In genomic region chr1:79616492-79616891, GRCm38 (mm10) we compare ENCODE assay signal across 26 mouse cellular contexts. TPM values are rescaled to one million over a fixed set of nuclear protein-coding genes. Genes with fewer than 3 reads are reported as not detected.
DNase-seq lines count a peak whose midpoint lies in the region; ATAC-seq and TF ChIP-seq lines count a peak whose summit lies in the region.
"Had no signal": no experiment of that assay in that cellular context is flagged by ENCODE, and none has a peak within 500 bp of the region (broad histone marks: within the 10 kb centered on the region; RNA-seq: fewer than 3 reads in every experiment).

No protein-coding gene starts in this region.

- DNase-seq in kidney, adult 2 months, result peak; percentile 27
- DNase-seq in spleen, postnatal 36 days (ENCODE audit: low spot score in 2 of 2), result peak; percentile 29 to 40
- DNase-seq in spleen, adult 18-20 months, result no peak
- no peak for DNase-seq in CH12.LX (ENCODE audit: extremely low read depth)
- peak; percentile 46 for DNase-seq in splenic B cell, adult 2 months (ENCODE audit: low read depth, low spot score)
- no peak for DNase-seq in thymus, postnatal 25 days
- DNase-seq: adrenal gland, adult 8-10 months; adrenal gland, postnatal 25 days; cerebellum, adult 11-12 months; cerebellum, adult 8-10 months; cerebellum, postnatal 10 days; cerebellum, postnatal 36 days; gastrocnemius, postnatal 10 days; gastrocnemius, postnatal 36 days; heart, postnatal 10 days; heart, postnatal 36 days had no signal

- H3K79me2 ChIP-seq in CH12.LX (replicated peaks; ENCODE audit: control insufficient read depth, extremely low read depth, insufficient read depth, poor library complexity, severe bottlenecking), result no peaks in the 10 kb centered on the region

- H3K9ac ChIP-seq in kidney, embryonic 14.5 days (ENCODE audit: low read depth, low read length), result no peak overlapping the region
- no peak overlapping the region for H3K9ac ChIP-seq in CH12.LX (ENCODE audit: insufficient read depth, low read depth)
- H3K9ac ChIP-seq: heart, embryonic 12.5 days; heart, embryonic 15.5 days; hindbrain, embryonic 13.5 days had no signal

- TF ChIP-seq EP300 in CH12.LX (IDR thresholded peaks at IDR 0.05; ENCODE audit: low read length), result no peak

- H3K4me2 ChIP-seq in kidney, embryonic 14.5 days (replicated peaks; ENCODE audit: low read depth, low read length), result no peak overlapping the region
- no peak overlapping the region for H3K4me2 ChIP-seq in CH12.LX (ENCODE audit: insufficient read depth, low read depth, poor library complexity, severe bottlenecking)
- H3K4me2 ChIP-seq: heart, embryonic 12.5 days; heart, embryonic 15.5 days; hindbrain, embryonic 13.5 days had no signal

- no peak overlapping the region for H3K4me3 ChIP-seq in kidney, adult 2 months (ENCODE audit: insufficient read depth, low read depth, low read length)
- no peak overlapping the region for H3K4me3 ChIP-seq in kidney, embryonic 14.5 days (ENCODE audit: low read length)
- no peak overlapping the region for H3K4me3 ChIP-seq in CH12.LX (replicated peaks in 1 of 3; ENCODE audit: low read depth in 2 of 3, low read length in 2 of 3, poor library complexity in 1 of 3)
- H3K4me3 ChIP-seq: heart, embryonic 12.5 days; heart, embryonic 15.5 days; hindbrain, embryonic 10.5 days; hindbrain, embryonic 13.5 days had no signal

- no peak for ATAC-seq in kidney, embryonic 14.5 days (ENCODE audit: low FRiP score, low TSS enrichment)
- no peak for ATAC-seq in inflammation-experienced regulatory T-cells, adult 6 months
- ATAC-seq: activated CD4-positive, CD25-positive, alpha-beta regulatory T cell, adult 4 months; forebrain, embryonic 16.5 days; hindbrain, embryonic 16.5 days had no signal

- no peak for TF ChIP-seq POLR2A in kidney, adult 2 months (IDR thresholded peaks at IDR 0.05; ENCODE audit: low read depth, low read length)
- TF ChIP-seq POLR2A in CH12.LX (IDR thresholded peaks at IDR 0.05; ENCODE audit: low read depth, low read length), result no peak

- no peaks in the 10 kb centered on the region; the same call in 1 of the 2 replicates for H3K4me1 ChIP-seq in kidney, adult 2 months (ENCODE audit: control insufficient read depth, insufficient read depth, low read length)
- no peaks in the 10 kb centered on the region for H3K4me1 ChIP-seq in kidney, embryonic 14.5 days (ENCODE audit: control insufficient read depth, insufficient read depth, low read length)
- peaks cover 0 to 27% of the 10 kb centered on the region in 2 experiments; a peak in 2 of 4 replicates for H3K4me1 ChIP-seq in CH12.LX (ENCODE audit: control insufficient read depth in 1 of 2, insufficient read depth in 2 of 2)
- H3K4me1 ChIP-seq: heart, embryonic 12.5 days; heart, embryonic 15.5 days; hindbrain, embryonic 10.5 days; hindbrain, embryonic 13.5 days had no signal

- dilution Hi-C loops in CH12.LX (cut with MboI; ENCODE audit: extremely low pct_ligation_motif_present, extremely low pct_unique_long_range_greater_than_20kb, low sequenced_read_pairs), result no loop called here

- TF ChIP-seq CTCF in kidney, adult 2 months (conservative IDR thresholded peaks at IDR 0.05; ENCODE audit: insufficient read depth, insufficient read length, low read depth, low read length), result no peak
- no peak for TF ChIP-seq CTCF in CH12.LX (conservative IDR thresholded peaks at IDR 0.05 in 1 of 2, IDR thresholded peaks at IDR 0.05 in 1 of 2; ENCODE audit: low read depth in 2 of 2, low read length in 2 of 2)

- no peak for TF ChIP-seq RAD21 in CH12.LX (IDR thresholded peaks at IDR 0.05; ENCODE audit: low read depth, low read length)

- 45% methylated on average over 2 of the region's 2 CpGs for WGBS in kidney, adult 2 months
- 77% methylated on average over 2 of the region's 2 CpGs for WGBS in kidney, embryonic 14.5 days

- peaks cover 10% of the 10 kb centered on the region; the same call in 1 of the 2 replicates for H3K9me3 ChIP-seq in kidney, embryonic 14.5 days (ENCODE audit: control insufficient read depth, low read length)
- H3K9me3 ChIP-seq in CH12.LX (replicated peaks; ENCODE audit: low read length), result peaks cover 17% of the 10 kb centered on the region
- H3K9me3 ChIP-seq: heart, embryonic 15.5 days had no signal

- H3K36me3 ChIP-seq in kidney, adult 2 months (ENCODE audit: control insufficient read depth, insufficient read depth, low read length), result no peaks in the 10 kb centered on the region
- H3K36me3 ChIP-seq in kidney, embryonic 14.5 days (ENCODE audit: control insufficient read depth, insufficient read depth, low read length), result no peaks in the 10 kb centered on the region
- peaks cover 9 to 60% of the 10 kb centered on the region in 2 experiments for H3K36me3 ChIP-seq in CH12.LX (replicated peaks in 1 of 2; ENCODE audit: control insufficient read depth in 1 of 2, insufficient read depth in 1 of 2, low read length in 1 of 2)
- H3K36me3 ChIP-seq in splenic B cell, adult 2 months (ENCODE audit: control insufficient read depth, insufficient read depth, low read length, poor library complexity, severe bottlenecking), result peaks cover 16% of the 10 kb centered on the region
- H3K36me3 ChIP-seq: heart, embryonic 12.5 days; heart, embryonic 15.5 days; hindbrain, embryonic 13.5 days had no signal

- H3K27me3 ChIP-seq in kidney, adult 2 months (replicated peaks; ENCODE audit: control insufficient read depth, insufficient read depth, low read length), result no peaks in the 10 kb centered on the region
- no peaks in the 10 kb centered on the region for H3K27me3 ChIP-seq in kidney, embryonic 14.5 days (ENCODE audit: control insufficient read depth, insufficient read depth, low read length)
- H3K27me3 ChIP-seq in CH12.LX (replicated peaks), result no peaks in the 10 kb centered on the region
- no peaks in the 10 kb centered on the region for H3K27me3 ChIP-seq in splenic B cell, adult 2 months (ENCODE audit: control insufficient read depth, insufficient read depth, low read length, poor library complexity, severe bottlenecking)
- H3K27me3 ChIP-seq: heart, embryonic 12.5 days; heart, embryonic 15.5 days; hindbrain, embryonic 13.5 days had no signal

- in situ Hi-C loops in CH12.LX (cut with MboI; ENCODE audit: low pct_ligation_motif_present, low pct_unique_long_range_greater_than_20kb, low sequenced_read_pairs), result no loop called here

- H3K27ac ChIP-seq in kidney, adult 2 months (ENCODE audit: insufficient read depth, low read depth, low read length), result no peak overlapping the region
- H3K27ac ChIP-seq in kidney, embryonic 14.5 days (ENCODE audit: low read depth, low read length), result no peak overlapping the region
- H3K27ac ChIP-seq in CH12.LX (ENCODE audit: insufficient read depth, low read depth), result no peak overlapping the region
- H3K27ac ChIP-seq: heart, embryonic 15.5 days; hindbrain, embryonic 10.5 days; hindbrain, embryonic 13.5 days had no signal

TF ChIP-seq in CH12.LX, 34 proteins besides CTCF, POLR2A, EP300 and RAD21:
- TF ChIP-seq BHLHE40 (IDR thresholded peaks at IDR 0.05; ENCODE audit: low read depth, low read length) (peak; percentile 78), TBP (conservative IDR thresholded peaks at IDR 0.05; ENCODE audit: low read depth, low read length) (no peak), MEF2A (IDR thresholded peaks at IDR 0.05; ENCODE audit: borderline replicate concordance, low read depth, low read length) (no peak)

RNA-seq across cellular contexts. Expression of gene Ap1s3, which starts 55.3 kb away (rescaled TPM):
- 30.3 and 43.7 TPM in 2 replicates for polyA plus RNA-seq in kidney, adult 2 months (2012; rRNA removed)
- 0.92 and 2.0 TPM in 2 replicates for polyA plus RNA-seq in kidney, embryonic 14.5 days (2014; fragmentation: Nextera tagmentation; extraction: Ambion mirVana)
- total RNA-seq in CH12.LX (2012; rRNA removed) (10.5 and 12.5 TPM in 2 replicates), CH12.LX (2014; rRNA removed) (12.3 and 13.9 TPM in 2 replicates)
- polyA plus RNA-seq in CH12.LX (2012; ENCODE audit: insufficient read length, low read depth), result 34.9 and 36.6 TPM in 2 replicates
- polyA plus RNA-seq in inflammation-experienced regulatory T-cells, adult 6 months (2017; shearing (Covaris generic)), result 1 to 10 TPM; 1.8 to 3.5 (median 3.0) TPM
- total RNA-seq: gastrocnemius, adult 18-20 months; gastrocnemius, postnatal 36 days had no signal
- polyA plus RNA-seq: forebrain, embryonic 16.5 days; hindbrain, embryonic 13.5 days had no signal

Comparison
In these comparisons a context has a peak if more than half of its experiments do, and no peak if none do; other contexts are left out.
1. DNase-seq: peak in kidney, adult 2 months (single experiment), spleen, postnatal 36 days (2 of 2) and splenic B cell, adult 2 months (single experiment); none in spleen, adult 18-20 months (0 of 2), CH12.LX (single experiment) and thymus, postnatal 25 days (single experiment).